Mouse (Mus musculus): ENCODE data around the gene 4930550C14Rik. TPM values are rescaled to one million over a fixed set of nuclear protein-coding genes. Genes with fewer than 3 reads are reported as not detected.

Gene 4930550C14Rik
- total RNA-seq (2021) = 1 to 10 TPM in 1 of 2 experiments, under 1 TPM in 1; 0.35 to 1.4 TPM
- long read RNA-seq, experiment 1, partial matches to known transcripts = 0 of 1 reads
- long read RNA-seq, experiment 1, other reads (novel, unspliced or antisense) = 1 of 1 reads
- long read RNA-seq, experiment 2 = 0 reads

- peak in 1 of 2 experiments; percentile 17 for DNase-seq (ENCODE audit: low spot score in 2 of 2)
Observed at GRCm38 (mm10) chr9:53402291-53402711, at the start of gene 4930550C14Rik. TSS of gene 4930550C14Rik (plus strand) at chr9:53402325.

GRCm38 (mm10) chr9:53353161-53353560, 49.0 kb upstream of the 4930550C14Rik start:
- DNase-seq (ENCODE audit: low spot score in 2 of 2) = no peak

GRCm38 (mm10) chr9:53356219-53357155, 45.6 kb upstream of the 4930550C14Rik start:
- no peak for DNase-seq (ENCODE audit: low spot score in 2 of 2)

GRCm38 (mm10) chr9:53371339-53371738, 30.8 kb upstream of the 4930550C14Rik start:
- DNase-seq (ENCODE audit: low spot score in 2 of 2) = no peak

GRCm38 (mm10) chr9:53375907-53376306, 26.2 kb upstream of the 4930550C14Rik start:
- DNase-seq (ENCODE audit: low spot score in 2 of 2) = no peak

- DNase-seq (ENCODE audit: low spot score in 2 of 2) = no peak
Observed at GRCm38 (mm10) chr9:53376820-53377219, 25.3 kb upstream of the 4930550C14Rik start.

GRCm38 (mm10) chr9:53377597-53377996, 24.5 kb upstream of the 4930550C14Rik start:
- no peak for DNase-seq (ENCODE audit: low spot score in 2 of 2)

- DNase-seq (ENCODE audit: low spot score in 2 of 2) = no peak
Observed at GRCm38 (mm10) chr9:53378171-53378570, 24.0 kb upstream of the 4930550C14Rik start.

- DNase-seq (ENCODE audit: low spot score in 2 of 2) = no peak
Observed at GRCm38 (mm10) chr9:53380595-53380994, 21.5 kb upstream of the 4930550C14Rik start.

GRCm38 (mm10) chr9:53381113-53381615, 21.0 kb upstream of the 4930550C14Rik start:
- no peak for DNase-seq (ENCODE audit: low spot score in 2 of 2)

- peak; percentile 64 to 80 for DNase-seq (ENCODE audit: low spot score in 2 of 2)
Observed at GRCm38 (mm10) chr9:53383951-53384866, 17.9 kb upstream of the 4930550C14Rik start, which contains the start of gene Kdelc2. TSS of gene Kdelc2 (plus strand) at chr9:53384025.

- no peak for DNase-seq (ENCODE audit: low spot score in 2 of 2)
Observed at GRCm38 (mm10) chr9:53384873-53385272, 17.3 kb upstream of the 4930550C14Rik start.

- no peak for DNase-seq (ENCODE audit: low spot score in 2 of 2)
Observed at GRCm38 (mm10) chr9:53387431-53387830, 14.7 kb upstream of the 4930550C14Rik start.

- no peak for DNase-seq (ENCODE audit: low spot score in 2 of 2)
Observed at GRCm38 (mm10) chr9:53389109-53389508, 13.0 kb upstream of the 4930550C14Rik start.

- DNase-seq (ENCODE audit: low spot score in 2 of 2) = no peak
Observed at GRCm38 (mm10) chr9:53390136-53390535, 12.0 kb upstream of the 4930550C14Rik start.

- peak in 1 of 2 experiments; percentile 55 for DNase-seq (ENCODE audit: low spot score in 2 of 2)
Observed at GRCm38 (mm10) chr9:53397685-53398387, 4.3 kb upstream of the 4930550C14Rik start.

GRCm38 (mm10) chr9:53398388-53398700, 3.8 kb upstream of the 4930550C14Rik start:
- peak; percentile 58 to 74 for DNase-seq (ENCODE audit: low spot score in 2 of 2)

- DNase-seq (ENCODE audit: low spot score in 2 of 2) = peak in 1 of 2 experiments; percentile 51
Observed at GRCm38 (mm10) chr9:53399537-53399936, 2.6 kb upstream of the 4930550C14Rik start.

GRCm38 (mm10) chr9:53400696-53401095, 1.4 kb upstream of the 4930550C14Rik start:
- no peak for DNase-seq (ENCODE audit: low spot score in 2 of 2)

- no peak for DNase-seq (ENCODE audit: low spot score in 2 of 2)
Observed at GRCm38 (mm10) chr9:53401146-53401545, 979 bp upstream of the 4930550C14Rik start.
